Comparison of ENCODE assay signal across 24 mouse cellular contexts in the genomic region with DNA sequence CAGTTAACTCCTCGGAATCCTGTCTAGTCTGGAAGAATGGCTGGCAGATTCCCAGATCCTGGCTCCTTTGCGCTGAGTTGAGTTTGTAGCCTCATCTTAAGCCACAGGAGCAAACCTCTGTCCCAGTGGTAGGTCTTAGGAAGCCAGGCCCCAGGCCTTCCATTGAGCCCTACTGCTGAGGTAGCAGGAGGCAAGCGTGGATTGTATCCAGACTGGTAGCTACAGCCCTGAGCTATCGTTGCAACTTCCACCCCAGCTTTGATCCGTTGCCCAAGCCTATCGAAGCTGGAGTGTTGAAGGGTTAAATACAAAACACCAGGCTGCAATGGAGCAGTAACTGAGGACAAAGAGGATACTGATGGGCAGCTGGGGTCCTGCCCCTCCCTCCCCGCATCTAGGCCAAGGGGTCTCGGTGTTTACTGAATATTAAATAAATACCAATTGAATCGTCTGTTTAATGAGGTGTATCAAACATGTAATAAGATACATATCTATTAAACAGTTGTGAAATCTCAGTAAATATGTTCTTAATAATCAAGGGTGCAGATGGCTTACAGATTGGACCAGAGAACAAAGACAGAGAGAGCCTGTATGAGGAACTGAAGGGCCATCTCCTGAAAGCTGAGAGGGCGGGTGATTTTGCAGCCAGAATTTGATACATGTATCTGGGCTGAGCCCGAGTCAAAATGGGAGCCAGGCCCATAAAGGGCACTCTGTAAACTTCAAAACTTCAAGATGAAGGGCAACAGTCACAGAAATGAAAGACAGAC.
DNase-seq lines count a peak whose midpoint lies in the region; ATAC-seq lines count a peak whose summit lies in the region.
"Had no signal": no experiment of that assay in that cellular context is flagged by ENCODE, and none has a peak within 500 bp of the region (broad histone marks: within the 10 kb centered on the region; RNA-seq: fewer than 3 reads in every experiment).

No protein-coding gene starts in this region.

- no peaks in the 10 kb centered on the region for H3K4me1 ChIP-seq in heart, embryonic 12.5 days (replicated peaks)
- no peaks in the 10 kb centered on the region for H3K4me1 ChIP-seq in midbrain, embryonic 11.5 days (ENCODE audit: control insufficient read depth, insufficient read depth, low read length)
- no peaks in the 10 kb centered on the region for H3K4me1 ChIP-seq in midbrain, embryonic 16.5 days (ENCODE audit: control insufficient read depth, insufficient read depth, low read length)
- H3K4me1 ChIP-seq in limb, embryonic 13.5 days, result peaks cover 25% of the 10 kb centered on the region
- H3K4me1 ChIP-seq: liver, embryonic 15.5 days had no signal

- 84% methylated on average over 11 of the region's 11 CpGs for WGBS in heart, embryonic 12.5 days
- WGBS in midbrain, embryonic 11.5 days, result 71% methylated on average over 11 of the region's 11 CpGs
- 59% methylated on average over 11 of the region's 11 CpGs for WGBS in midbrain, embryonic 16.5 days
- WGBS in limb, embryonic 13.5 days, result 45% methylated on average over 11 of the region's 11 CpGs

- no peak overlapping the region for H3K4me3 ChIP-seq in heart, embryonic 12.5 days
- H3K4me3 ChIP-seq in midbrain, embryonic 11.5 days (ENCODE audit: low read depth, low read length), result no peak overlapping the region
- H3K4me3 ChIP-seq in midbrain, embryonic 16.5 days (ENCODE audit: low read depth, low read length), result no peak overlapping the region
- no peak overlapping the region for H3K4me3 ChIP-seq in limb, embryonic 13.5 days
- H3K4me3 ChIP-seq: erythroblast, embryonic 14.5 days; heart, adult 2 months; layer of hippocampus, adult 2 months; liver, embryonic 15.5 days had no signal

- no peak overlapping the region for H3K27ac ChIP-seq in heart, embryonic 12.5 days (ENCODE audit: poor library complexity, severe bottlenecking)
- H3K27ac ChIP-seq in midbrain, embryonic 11.5 days (ENCODE audit: low read depth, low read length), result no peak overlapping the region
- H3K27ac ChIP-seq in midbrain, embryonic 16.5 days (ENCODE audit: low read length), result no peak overlapping the region
- H3K27ac ChIP-seq in limb, embryonic 13.5 days, result peak overlapping the region; percentile 56; the same call in 1 of the 2 replicates
- H3K27ac ChIP-seq: heart, adult 2 months; hindbrain, embryonic 14.5 days; layer of hippocampus, adult 2 months; liver, embryonic 15.5 days had no signal

- no peak overlapping the region for H3K4me2 ChIP-seq in heart, embryonic 12.5 days
- H3K4me2 ChIP-seq in midbrain, embryonic 11.5 days, result no peak overlapping the region
- H3K4me2 ChIP-seq in midbrain, embryonic 16.5 days (ENCODE audit: low read length), result no peak overlapping the region
- no peak overlapping the region for H3K4me2 ChIP-seq in limb, embryonic 13.5 days (replicated peaks)
- H3K4me2 ChIP-seq: hindbrain, embryonic 14.5 days; liver, embryonic 15.5 days had no signal

- no peaks in the 10 kb centered on the region; the same call in 1 of the 2 replicates for H3K9me3 ChIP-seq in heart, embryonic 12.5 days (replicated peaks)
- H3K9me3 ChIP-seq in midbrain, embryonic 11.5 days (ENCODE audit: control insufficient read depth, low read length), result no peaks in the 10 kb centered on the region
- no peaks in the 10 kb centered on the region for H3K9me3 ChIP-seq in midbrain, embryonic 16.5 days (replicated peaks; ENCODE audit: control insufficient read depth, low read length, poor library complexity, severe bottlenecking)
- no peaks in the 10 kb centered on the region for H3K9me3 ChIP-seq in limb, embryonic 13.5 days
- H3K9me3 ChIP-seq: liver, embryonic 15.5 days had no signal

- H3K36me3 ChIP-seq in heart, embryonic 12.5 days, result no peaks in the 10 kb centered on the region
- H3K36me3 ChIP-seq in midbrain, embryonic 11.5 days (ENCODE audit: control insufficient read depth, insufficient read depth, low read length), result no peaks in the 10 kb centered on the region
- H3K36me3 ChIP-seq in midbrain, embryonic 16.5 days (ENCODE audit: control insufficient read depth, insufficient read depth, low read length), result no peaks in the 10 kb centered on the region
- H3K36me3 ChIP-seq in limb, embryonic 13.5 days, result no peaks in the 10 kb centered on the region
- H3K36me3 ChIP-seq: liver, embryonic 15.5 days had no signal

- no peak for ATAC-seq in heart, embryonic 12.5 days (ENCODE audit: insufficient number of reproducible peaks, low FRiP score)
- ATAC-seq in midbrain, embryonic 11.5 days (ENCODE audit: low FRiP score), result no peak
- ATAC-seq in midbrain, embryonic 16.5 days, result no peak
- ATAC-seq in limb, embryonic 13.5 days (ENCODE audit: low FRiP score, low read depth), result peak; percentile 49; the same call in 1 of the 2 replicates
- no peak for ATAC-seq in megakaryocyte progenitor cell, adult 5-6 weeks (replicated peaks; ENCODE audit: poor library complexity)
- ATAC-seq: forebrain, embryonic 14.5 days had no signal

- peak; percentile 53 for DNase-seq in heart, adult 11 months
- DNase-seq in midbrain, embryonic 11.5 days (ENCODE audit: low spot score, missing footprints), result peak; percentile 72
- no peak for DNase-seq in gastrocnemius, postnatal 25 days
- no peak for DNase-seq in spleen, postnatal 4 days (ENCODE audit: low spot score in 2 of 2)
- DNase-seq: adrenal gland, postnatal 10 days; cerebellum, adult 9-10 months; gastrocnemius, postnatal 10 days; heart, adult 2 months; heart, postnatal 36 days; kidney, adult 2 months; kidney, postnatal 25 days; liver; lung, postnatal 14 days; thymus, adult 18-20 months; thymus, postnatal 4 days had no signal

- no peak overlapping the region for H3K9ac ChIP-seq in heart, embryonic 12.5 days
- no peak overlapping the region for H3K9ac ChIP-seq in midbrain, embryonic 11.5 days (ENCODE audit: low read length)
- H3K9ac ChIP-seq in midbrain, embryonic 16.5 days (ENCODE audit: low read depth, low read length), result no peak overlapping the region
- H3K9ac ChIP-seq in limb, embryonic 13.5 days, result no peak overlapping the region
- H3K9ac ChIP-seq: hindbrain, embryonic 14.5 days; liver, embryonic 15.5 days had no signal

- H3K27me3 ChIP-seq in heart, embryonic 12.5 days (replicated peaks), result no peaks in the 10 kb centered on the region
- no peaks in the 10 kb centered on the region for H3K27me3 ChIP-seq in midbrain, embryonic 11.5 days (ENCODE audit: control insufficient read depth, insufficient read depth, low read length)
- H3K27me3 ChIP-seq in midbrain, embryonic 16.5 days (ENCODE audit: control insufficient read depth, insufficient read depth, low read depth, low read length), result no peaks in the 10 kb centered on the region
- no peaks in the 10 kb centered on the region for H3K27me3 ChIP-seq in limb, embryonic 13.5 days
- H3K27me3 ChIP-seq: liver, embryonic 15.5 days had no signal

Comparison
In these comparisons a context has a peak if more than half of its experiments do, and no peak if none do; other contexts are left out.
1. DNase-seq: peak in heart, adult 11 months (single experiment) and midbrain, embryonic 11.5 days (single experiment); none in gastrocnemius, postnatal 25 days (single experiment) and spleen, postnatal 4 days (0 of 2).